Mouse (Mus musculus): ENCODE results near the gene Ebpl. TPM values are rescaled to one million over a fixed set of nuclear protein-coding genes. Genes with fewer than 3 reads are reported as not detected.
A peak's percentile ranks its signal among the peaks of the same experiment; 100 is the strongest.

The Ebpl gene
- total and polyA plus RNA-seq, 2 experiments from 2014 or later: 2.7 to 9.3 TPM

GRCm38 (mm10) chr14:61293884-61294737 is 66.1 kb downstream of the Ebpl start:
- no peaks in the 10 kb centered on the region for H3K4me1 ChIP-seq (ENCODE audit: insufficient read depth)
- ATAC-seq (peak; percentile 86), DNase-seq (peak; percentile 79)
- peak overlapping the region; percentile 19 for H3K4me2 ChIP-seq (ENCODE audit: low read depth)
- H3K9ac ChIP-seq: no peak overlapping the region
- H3K36me3 ChIP-seq (ENCODE audit: insufficient read depth): no peaks in the 10 kb centered on the region
- no peak overlapping the region for H3K27ac ChIP-seq (ENCODE audit: low read depth, low read length)
- H3K4me3 ChIP-seq (ENCODE audit: low read depth, low read length): no peak overlapping the region
- 25% methylated on average over 16 of the region's 16 CpGs for WGBS
- no peaks in the 10 kb centered on the region; the same call in 1 of the 2 replicates for H3K27me3 ChIP-seq (ENCODE audit: insufficient read depth, low read length)
- H3K9me3 ChIP-seq (ENCODE audit: low read length): no peaks in the 10 kb centered on the region
- peak; percentile 60 for TF ChIP-seq CTCF (IDR thresholded peaks at IDR 0.05; ENCODE audit: low read depth)

- Histone ChIP-seq H3K4me2 (ENCODE audit: low read depth) (no peak overlapping the region), H3K9ac (no peak overlapping the region), H3K4me1 (ENCODE audit: insufficient read depth) (no peaks in the 10 kb centered on the region), H3K27me3 (ENCODE audit: insufficient read depth, low read length) (no peaks in the 10 kb centered on the region; the same call in 1 of the 2 replicates), H3K9me3 (ENCODE audit: low read length) (no peaks in the 10 kb centered on the region), H3K36me3 (ENCODE audit: insufficient read depth) (no peaks in the 10 kb centered on the region), H3K27ac (ENCODE audit: low read depth, low read length) (no peak overlapping the region), H3K4me3 (ENCODE audit: low read depth, low read length) (no peak overlapping the region)
- TF ChIP-seq CTCF (IDR thresholded peaks at IDR 0.05; ENCODE audit: low read depth): no peak
- ATAC-seq (no peak), DNase-seq (no peak)
- 22% methylated on average over 3 of the region's 3 CpGs for WGBS
Observed at GRCm38 (mm10) chr14:61290664-61291063, 69.6 kb downstream of the Ebpl start.

- WGBS: 67% methylated on average over 19 of the region's 19 CpGs
- no peak for ATAC-seq
- no peaks in the 10 kb centered on the region for H3K9me3 ChIP-seq (ENCODE audit: low read length)
- H3K4me3 ChIP-seq (ENCODE audit: low read depth, low read length): no peak overlapping the region
- no peaks in the 10 kb centered on the region for H3K4me1 ChIP-seq (ENCODE audit: insufficient read depth)
- no peak overlapping the region for H3K27ac ChIP-seq (ENCODE audit: low read depth, low read length)
- TF ChIP-seq CTCF (IDR thresholded peaks at IDR 0.05; ENCODE audit: low read depth): no peak
- no peak overlapping the region for H3K9ac ChIP-seq
- no peak overlapping the region for H3K4me2 ChIP-seq (ENCODE audit: low read depth)
- no peak for DNase-seq
- H3K27me3 ChIP-seq (ENCODE audit: insufficient read depth, low read length): no peaks in the 10 kb centered on the region
- no peaks in the 10 kb centered on the region for H3K36me3 ChIP-seq (ENCODE audit: insufficient read depth)
Observed at GRCm38 (mm10) chr14:61288606-61289286, 71.5 kb downstream of the Ebpl start.

Other genes starting within 250 kb of the Ebpl start
- gene Sacs, start 222.0 kb downstream of the Ebpl start, total RNA-seq (2014; rRNA removed): 38.3 TPM in 2 replicates
- 3.1 and 5.3 TPM in 2 replicates for gene Sacs, start 222.0 kb downstream of the Ebpl start, polyA plus RNA-seq (2015; fragmentation: Nextera tagmentation; extraction: Ambion mirVana)
- 0.43 TPM in 1 of 2 replicates, not detected in the other for gene Sgcg, start 101.9 kb downstream of the Ebpl start, total RNA-seq (2014; rRNA removed)
- gene Sgcg, start 101.9 kb downstream of the Ebpl start, polyA plus RNA-seq (2015; fragmentation: Nextera tagmentation; extraction: Ambion mirVana): 0.10 TPM in 2 replicates
- 0.23 and 0.57 TPM in 2 replicates for gene Arl11, start 50.7 kb downstream of the Ebpl start, total RNA-seq (2014; rRNA removed)
- 0.54 and 0.62 TPM in 2 replicates for gene Arl11, start 50.7 kb downstream of the Ebpl start, polyA plus RNA-seq (2015; fragmentation: Nextera tagmentation; extraction: Ambion mirVana)
- 62.5 and 66.5 TPM in 2 replicates for gene Kpna3, start 79.4 kb upstream of the Ebpl start, total RNA-seq (2014; rRNA removed)
- gene Kpna3, start 79.4 kb upstream of the Ebpl start, polyA plus RNA-seq (2015; fragmentation: Nextera tagmentation; extraction: Ambion mirVana): 66.7 and 70.7 TPM in 2 replicates
- 40.0 and 50.7 TPM in 2 replicates for gene Spryd7, start 196.4 kb upstream of the Ebpl start, total RNA-seq (2014; rRNA removed)
- 60.6 and 67.4 TPM in 2 replicates for gene Spryd7, start 196.4 kb upstream of the Ebpl start, polyA plus RNA-seq (2015; fragmentation: Nextera tagmentation; extraction: Ambion mirVana)
- gene Trim13, start 237.8 kb upstream of the Ebpl start, total RNA-seq (2014; rRNA removed): 29.0 and 32.4 TPM in 2 replicates
- 44.0 and 46.0 TPM in 2 replicates for gene Trim13, start 237.8 kb upstream of the Ebpl start, polyA plus RNA-seq (2015; fragmentation: Nextera tagmentation; extraction: Ambion mirVana)
- gene Kcnrg, start 247.0 kb upstream of the Ebpl start, total RNA-seq (2014; rRNA removed): 4.1 and 4.4 TPM in 2 replicates
- gene Kcnrg, start 247.0 kb upstream of the Ebpl start, polyA plus RNA-seq (2015; fragmentation: Nextera tagmentation; extraction: Ambion mirVana): 1.6 and 2.6 TPM in 2 replicates

Data from forebrain, postnatal 0 days (tissue).